Mouse (Mus musculus): ENCODE data around the gene Otoa. TPM values are rescaled to one million over a fixed set of nuclear protein-coding genes. Genes with fewer than 3 reads are reported as not detected.

The Otoa gene
- polyA plus RNA-seq, 1 experiment from 2014 or later: not detected

- no peak within 1 kb of the TSS for H3K4me3 ChIP-seq (ENCODE audit: low read depth, low read length)
- H3K9ac ChIP-seq (ENCODE audit: low read length): no peak within 1 kb of the TSS
- H3K27ac ChIP-seq (ENCODE audit: low read depth, low read length): no peak within 1 kb of the TSS
- DNase-seq (ENCODE audit: low spot score) (no peak), ATAC-seq (replicated peaks; ENCODE audit: low FRiP score) (no peak)
- no peaks in the 10 kb centered on the region for H3K9me3 ChIP-seq (ENCODE audit: control insufficient read depth, low read length)
- no peaks in the 10 kb centered on the region for H3K27me3 ChIP-seq (ENCODE audit: control insufficient read depth, insufficient read depth, low read length)
- 86% methylated on average over 11 of the region's 11 CpGs for WGBS
- no peak within 1 kb of the TSS for H3K4me2 ChIP-seq (ENCODE audit: low read depth, low read length, severe bottlenecking)
- no peaks in the 10 kb centered on the region for H3K4me1 ChIP-seq (replicated peaks; ENCODE audit: control insufficient read depth, insufficient read depth, low read length)
- H3K36me3 ChIP-seq (ENCODE audit: control insufficient read depth, insufficient read depth, low read length): peaks cover 3% of the 10 kb centered on the region; the same call in 1 of the 2 replicates
These were observed 7.2 kb upstream of the Otoa start, which contains the start of gene Igsf6 for GRCm38 (mm10) chr7:121074281-121074680. Gene Igsf6 (minus strand): TSS chr7:121074572.

- Histone ChIP-seq H3K9me3 (ENCODE audit: control insufficient read depth, low read length) (no peaks in the 10 kb centered on the region), H3K4me2 (ENCODE audit: low read depth, low read length, severe bottlenecking) (no peak overlapping the region), H3K9ac (ENCODE audit: low read length) (no peak overlapping the region), H3K4me3 (ENCODE audit: low read depth, low read length) (no peak overlapping the region), H3K4me1 (replicated peaks; ENCODE audit: control insufficient read depth, insufficient read depth, low read length) (no peaks in the 10 kb centered on the region), H3K36me3 (ENCODE audit: control insufficient read depth, insufficient read depth, low read length) (peaks cover 3% of the 10 kb centered on the region; the same call in 1 of the 2 replicates), H3K27ac (ENCODE audit: low read depth, low read length) (no peak overlapping the region), H3K27me3 (ENCODE audit: control insufficient read depth, insufficient read depth, low read length) (no peaks in the 10 kb centered on the region)
- DNase-seq (ENCODE audit: low spot score) (no peak), ATAC-seq (replicated peaks; ENCODE audit: low FRiP score) (no peak)
- 91% methylated on average over 6 of the region's 6 CpGs for WGBS
These were observed 6.5 kb upstream of the Otoa start for GRCm38 (mm10) chr7:121074801-121075400.

- Histone ChIP-seq H3K27me3 (ENCODE audit: control insufficient read depth, insufficient read depth, low read length) (no peaks in the 10 kb centered on the region), H3K4me3 (ENCODE audit: low read depth, low read length) (no peak overlapping the region), H3K4me1 (replicated peaks; ENCODE audit: control insufficient read depth, insufficient read depth, low read length) (no peaks in the 10 kb centered on the region), H3K4me2 (ENCODE audit: low read depth, low read length, severe bottlenecking) (no peak overlapping the region), H3K36me3 (ENCODE audit: control insufficient read depth, insufficient read depth, low read length) (peaks cover under 1% of the 10 kb centered on the region; the same call in 1 of the 2 replicates), H3K9me3 (ENCODE audit: control insufficient read depth, low read length) (no peaks in the 10 kb centered on the region), H3K27ac (ENCODE audit: low read depth, low read length) (no peak overlapping the region), H3K9ac (ENCODE audit: low read length) (no peak overlapping the region)
- no peak for DNase-seq (ENCODE audit: low spot score)
- WGBS: 88% methylated on average over 5 of the region's 5 CpGs
- ATAC-seq (replicated peaks; ENCODE audit: low FRiP score): no peak
These were observed 6.0 kb upstream of the Otoa start for GRCm38 (mm10) chr7:121075416-121075815.

- H3K36me3 ChIP-seq (ENCODE audit: control insufficient read depth, insufficient read depth, low read length): no peaks in the 10 kb centered on the region; the same call in 1 of the 2 replicates
- WGBS: 84% methylated on average over 6 of the region's 6 CpGs
- no peaks in the 10 kb centered on the region for H3K9me3 ChIP-seq (ENCODE audit: control insufficient read depth, low read length)
- H3K4me3 ChIP-seq (ENCODE audit: low read depth, low read length): no peak overlapping the region
- H3K4me2 ChIP-seq (ENCODE audit: low read depth, low read length, severe bottlenecking): no peak overlapping the region
- peak; percentile 18; the same call in 1 of the 2 replicates for ATAC-seq (replicated peaks; ENCODE audit: low FRiP score)
- no peak for DNase-seq (ENCODE audit: low spot score)
- H3K27ac ChIP-seq (ENCODE audit: low read depth, low read length): no peak overlapping the region
- no peak overlapping the region for H3K9ac ChIP-seq (ENCODE audit: low read length)
- H3K4me1 ChIP-seq (replicated peaks; ENCODE audit: control insufficient read depth, insufficient read depth, low read length): no peaks in the 10 kb centered on the region
- no peaks in the 10 kb centered on the region for H3K27me3 ChIP-seq (ENCODE audit: control insufficient read depth, insufficient read depth, low read length)
These were observed 4.1 kb upstream of the Otoa start for GRCm38 (mm10) chr7:121077311-121077710.

- no peak overlapping the region for H3K4me3 ChIP-seq (ENCODE audit: low read depth, low read length)
- no peaks in the 10 kb centered on the region for H3K4me1 ChIP-seq (replicated peaks; ENCODE audit: control insufficient read depth, insufficient read depth, low read length)
- no peak overlapping the region for H3K27ac ChIP-seq (ENCODE audit: low read depth, low read length)
- 12% methylated on average over 5 of the region's 5 CpGs for WGBS
- no peaks in the 10 kb centered on the region for H3K9me3 ChIP-seq (ENCODE audit: control insufficient read depth, low read length)
- no peaks in the 10 kb centered on the region; the same call in 1 of the 2 replicates for H3K36me3 ChIP-seq (ENCODE audit: control insufficient read depth, insufficient read depth, low read length)
- DNase-seq (ENCODE audit: low spot score): peak; percentile 64
- ATAC-seq (replicated peaks; ENCODE audit: low FRiP score): peak; percentile 86
- no peak overlapping the region for H3K4me2 ChIP-seq (ENCODE audit: low read depth, low read length, severe bottlenecking)
- no peaks in the 10 kb centered on the region for H3K27me3 ChIP-seq (ENCODE audit: control insufficient read depth, insufficient read depth, low read length)
- no peak overlapping the region for H3K9ac ChIP-seq (ENCODE audit: low read length)
These were observed 3.6 kb upstream of the Otoa start for GRCm38 (mm10) chr7:121077829-121078228.

- no peak overlapping the region for H3K27ac ChIP-seq (ENCODE audit: low read depth, low read length)
- 73% methylated on average over 2 of the region's 2 CpGs for WGBS
- DNase-seq (ENCODE audit: low spot score): no peak
These were observed 366 bp downstream of the Otoa start for GRCm38 (mm10) chr7:121081816-121082215.

GRCm38 (mm10) chr7:121082949-121083513 lies 1.6 kb downstream of the Otoa start:
- no peak overlapping the region for H3K9ac ChIP-seq (ENCODE audit: low read length)
- ATAC-seq (replicated peaks; ENCODE audit: low FRiP score) (no peak), DNase-seq (ENCODE audit: low spot score) (no peak)
- H3K36me3 ChIP-seq (ENCODE audit: control insufficient read depth, insufficient read depth, low read length): no peaks in the 10 kb centered on the region
- no peaks in the 10 kb centered on the region for H3K27me3 ChIP-seq (ENCODE audit: control insufficient read depth, insufficient read depth, low read length)
- WGBS: 77% methylated on average over 9 of the region's 9 CpGs
- H3K27ac ChIP-seq (ENCODE audit: low read depth, low read length): no peak overlapping the region
- H3K9me3 ChIP-seq (ENCODE audit: control insufficient read depth, low read length): no peaks in the 10 kb centered on the region
- H3K4me2 ChIP-seq (ENCODE audit: low read depth, low read length, severe bottlenecking): no peak overlapping the region
- peaks cover 8% of the 10 kb centered on the region; the same call in 1 of the 2 replicates for H3K4me1 ChIP-seq (replicated peaks; ENCODE audit: control insufficient read depth, insufficient read depth, low read length)
- H3K4me3 ChIP-seq (ENCODE audit: low read depth, low read length): no peak overlapping the region

More at GRCm38 (mm10) chr7:121081816-121082215, 366 bp downstream of the Otoa start:
- H3K4me2 ChIP-seq (ENCODE audit: low read depth, low read length, severe bottlenecking): no peak overlapping the region
- no peaks in the 10 kb centered on the region for H3K36me3 ChIP-seq (ENCODE audit: control insufficient read depth, insufficient read depth, low read length)
- no peak overlapping the region for H3K4me3 ChIP-seq (ENCODE audit: low read depth, low read length)
- H3K4me1 ChIP-seq (replicated peaks; ENCODE audit: control insufficient read depth, insufficient read depth, low read length): peaks cover 8% of the 10 kb centered on the region; the same call in 1 of the 2 replicates
- no peak overlapping the region for H3K9ac ChIP-seq (ENCODE audit: low read length)
- ATAC-seq (replicated peaks; ENCODE audit: low FRiP score): no peak
- H3K9me3 ChIP-seq (ENCODE audit: control insufficient read depth, low read length): no peaks in the 10 kb centered on the region
- H3K27me3 ChIP-seq (ENCODE audit: control insufficient read depth, insufficient read depth, low read length): no peaks in the 10 kb centered on the region

- Histone ChIP-seq H3K4me2 (ENCODE audit: low read depth, low read length, severe bottlenecking) (no peak overlapping the region), H3K9ac (ENCODE audit: low read length) (no peak overlapping the region), H3K27me3 (ENCODE audit: control insufficient read depth, insufficient read depth, low read length) (no peaks in the 10 kb centered on the region), H3K4me3 (ENCODE audit: low read depth, low read length) (no peak overlapping the region), H3K4me1 (replicated peaks; ENCODE audit: control insufficient read depth, insufficient read depth, low read length) (peaks cover 8% of the 10 kb centered on the region; the same call in 1 of the 2 replicates), H3K9me3 (ENCODE audit: control insufficient read depth, low read length) (no peaks in the 10 kb centered on the region), H3K36me3 (ENCODE audit: control insufficient read depth, insufficient read depth, low read length) (no peaks in the 10 kb centered on the region), H3K27ac (ENCODE audit: low read depth, low read length) (no peak overlapping the region)
- WGBS: 55% methylated on average over 8 of the region's 8 CpGs
- DNase-seq (ENCODE audit: low spot score) (peak; percentile 38), ATAC-seq (replicated peaks; ENCODE audit: low FRiP score) (no peak)
These were observed 3.5 kb downstream of the Otoa start for GRCm38 (mm10) chr7:121084840-121085453.

Data from forebrain, embryonic 11.5 days (tissue).